Mouse (Mus musculus) adipocyte (in vitro differentiated cells): ENCODE data around the gene Myo1e.
A peak's percentile ranks its signal among the peaks of the same experiment; 100 is the strongest.

Experiments
- DNase-seq: peaks from one replicate; pipeline ENCODE4 v3.0.0-alpha.2; 2016; ENCODE audit warnings: low spot score

The Myo1e gene

DNA sequence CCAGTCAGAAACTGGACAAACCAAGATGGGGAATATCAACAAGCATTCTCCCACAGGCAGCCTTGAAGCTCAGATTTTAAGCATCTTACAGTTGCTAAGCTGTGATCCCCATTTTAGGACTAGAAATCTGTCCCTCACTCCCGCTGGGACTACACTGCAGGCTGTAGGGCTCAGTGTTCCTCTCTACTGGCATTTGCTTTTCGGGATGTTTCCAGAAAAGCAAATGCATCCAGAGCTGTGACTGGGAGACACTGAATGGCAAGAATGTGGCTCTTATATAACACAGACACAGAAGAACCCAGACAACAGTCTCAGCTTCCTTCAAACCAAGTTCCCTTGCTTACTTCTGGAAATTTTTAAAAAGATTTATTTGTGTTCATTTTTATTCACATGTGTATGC lies 158.8 kb downstream of the Myo1e start:
- DNase-seq, result no peak

GRCm38 (mm10) chr9:70366898-70367297 lies 159.7 kb downstream of the Myo1e start:
- DNase-seq, result no peak

DNA sequence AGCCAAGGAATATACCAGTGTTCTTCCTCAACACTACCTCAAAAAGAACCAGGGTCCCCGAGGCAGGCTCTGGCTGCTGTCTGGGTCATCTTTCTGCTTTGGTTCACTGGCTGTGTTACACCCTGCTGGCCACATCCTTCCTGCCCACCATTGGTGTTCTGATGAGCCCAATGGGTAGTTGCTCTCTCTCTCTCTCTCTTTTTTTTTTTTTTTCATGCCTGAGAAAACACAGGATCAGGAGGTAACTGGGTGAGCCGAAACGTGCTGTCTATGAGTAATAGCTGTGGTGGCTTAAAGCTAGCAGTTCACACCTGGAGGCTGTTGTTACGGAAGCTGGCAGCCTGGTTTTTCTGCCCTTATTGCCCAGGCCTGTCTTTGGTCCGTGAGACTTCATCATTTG lies 164.5 kb downstream of the Myo1e start:
- no peak for DNase-seq

- peak; percentile 39 for DNase-seq
Observed at GRCm38 (mm10) chr9:70379502-70380467, 172.6 kb downstream of the Myo1e start.

DNA sequence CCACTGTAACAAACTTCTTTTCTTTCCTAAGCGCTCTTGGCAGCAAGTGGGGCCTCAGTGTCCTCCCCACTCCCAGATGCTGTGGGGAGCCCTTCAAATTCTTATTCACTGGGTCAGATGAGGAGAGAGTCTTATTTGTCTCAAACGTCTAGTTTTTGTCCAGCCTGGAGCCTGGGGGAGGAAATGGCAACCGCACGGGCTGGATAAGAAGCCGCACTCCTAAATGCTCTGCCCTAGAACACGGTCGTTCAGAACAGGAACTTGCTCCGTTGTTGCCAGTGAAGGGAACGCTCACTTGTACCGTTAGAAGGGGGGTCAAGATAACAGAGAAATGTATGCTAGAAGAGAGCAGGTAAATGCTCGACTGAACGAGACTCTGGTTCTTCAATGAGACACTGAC lies 174.9 kb downstream of the Myo1e start:
- no peak for DNase-seq

DNA sequence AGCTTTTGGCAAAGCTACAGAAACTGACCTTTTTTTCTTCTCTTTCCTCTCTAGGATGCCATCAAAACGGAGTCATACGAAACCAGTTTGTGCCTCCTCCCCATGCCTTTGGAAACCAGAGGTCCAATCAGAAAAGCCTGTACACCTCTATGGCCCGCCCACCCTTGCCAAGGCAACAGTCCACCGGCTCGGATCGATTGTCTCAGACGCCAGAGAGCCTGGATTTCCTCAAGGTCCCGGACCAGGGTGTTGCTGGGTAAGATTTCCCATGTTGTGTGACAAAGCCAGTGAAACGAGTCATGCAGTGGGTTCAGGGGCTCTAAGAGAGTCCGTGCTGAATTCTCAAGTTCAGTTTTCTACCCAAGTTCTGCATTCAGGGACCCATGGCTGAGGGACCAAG lies 176.6 kb downstream of the Myo1e start:
- DNase-seq, result no peak

- DNase-seq, result no peak
Observed at GRCm38 (mm10) chr9:70384494-70384893, 177.3 kb downstream of the Myo1e start.

DNA sequence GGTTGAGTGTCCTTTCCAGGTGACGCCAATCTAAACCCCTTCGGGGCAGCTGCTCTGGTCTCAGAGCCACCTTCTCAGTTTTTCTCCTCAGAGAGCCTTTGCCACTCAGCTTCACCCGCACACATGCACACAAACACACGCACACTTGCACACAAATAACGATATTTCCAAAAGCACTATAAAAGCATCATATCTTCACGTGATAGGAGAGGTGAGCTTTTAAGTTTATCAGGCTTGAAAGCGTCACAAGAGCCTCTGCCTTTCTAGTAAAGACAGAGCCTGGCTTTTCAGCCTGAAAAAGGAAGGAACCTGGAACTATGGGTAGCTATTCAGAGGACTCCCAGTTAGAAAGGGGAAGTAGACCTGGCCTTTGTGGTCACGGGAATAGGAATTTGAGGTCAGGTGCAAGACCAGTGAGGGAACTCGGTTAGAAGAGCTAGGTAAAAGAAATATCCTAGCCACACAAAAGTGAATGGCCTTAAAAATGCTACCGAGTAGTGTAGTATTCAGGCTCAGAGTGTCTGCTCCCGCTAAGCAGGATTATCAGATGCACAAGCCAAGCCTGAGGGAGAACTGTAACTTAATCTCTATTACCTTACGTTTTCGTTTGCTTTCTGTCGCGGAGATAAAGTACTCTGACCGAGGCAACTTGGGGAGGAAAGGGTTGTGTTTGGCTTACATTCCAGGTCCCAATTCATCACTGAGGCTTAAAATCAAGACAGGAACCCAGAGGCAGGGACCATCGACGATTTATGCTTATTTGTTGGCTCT lies 178.0 kb downstream of the Myo1e start:
- no peak for DNase-seq

DNA sequence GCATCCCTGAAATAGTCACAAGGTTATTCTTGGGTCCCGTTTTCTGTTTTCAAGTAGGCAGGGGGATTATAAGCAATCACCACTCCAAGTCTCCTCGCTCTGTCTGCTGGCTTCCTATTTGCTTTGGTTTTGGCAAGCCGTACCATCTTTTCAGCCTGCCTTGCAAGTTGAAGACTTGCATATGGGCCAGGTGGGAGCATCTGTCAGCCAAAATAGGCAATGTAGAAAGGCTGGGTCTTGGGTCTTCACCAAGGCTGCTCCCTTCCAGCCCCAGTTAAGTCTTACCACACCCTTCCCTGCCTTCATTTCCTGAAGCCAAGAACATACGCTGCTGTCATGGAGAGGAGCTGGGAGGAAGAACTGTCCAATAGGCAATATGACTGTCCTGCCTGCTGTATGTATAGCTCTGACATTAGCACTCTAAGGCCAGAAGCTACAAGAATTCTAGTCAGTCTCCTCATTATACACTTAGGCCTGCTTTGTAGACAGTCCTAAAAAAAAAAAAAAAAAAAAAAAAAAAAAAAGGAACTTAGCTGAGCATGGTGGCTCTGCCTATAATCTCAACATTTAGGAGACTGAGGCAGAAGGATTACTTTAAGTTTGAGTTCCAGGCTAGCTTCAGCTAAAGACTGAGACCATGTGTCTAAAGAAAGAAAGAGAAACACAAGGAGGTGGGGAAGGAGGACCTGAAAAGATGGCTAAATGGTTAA lies 180.4 kb downstream of the Myo1e start:
- no peak for DNase-seq

- peak; percentile 42 for DNase-seq
Observed at GRCm38 (mm10) chr9:70389548-70389947, 182.4 kb downstream of the Myo1e start.

GRCm38 (mm10) chr9:70391042-70391441 lies 183.9 kb downstream of the Myo1e start:
- DNase-seq, result no peak

GRCm38 (mm10) chr9:70391660-70392562 lies 184.8 kb downstream of the Myo1e start:
- DNase-seq, result no peak

GRCm38 (mm10) chr9:70392563-70392907 lies 185.4 kb downstream of the Myo1e start:
- peak; percentile 90 for DNase-seq

DNA sequence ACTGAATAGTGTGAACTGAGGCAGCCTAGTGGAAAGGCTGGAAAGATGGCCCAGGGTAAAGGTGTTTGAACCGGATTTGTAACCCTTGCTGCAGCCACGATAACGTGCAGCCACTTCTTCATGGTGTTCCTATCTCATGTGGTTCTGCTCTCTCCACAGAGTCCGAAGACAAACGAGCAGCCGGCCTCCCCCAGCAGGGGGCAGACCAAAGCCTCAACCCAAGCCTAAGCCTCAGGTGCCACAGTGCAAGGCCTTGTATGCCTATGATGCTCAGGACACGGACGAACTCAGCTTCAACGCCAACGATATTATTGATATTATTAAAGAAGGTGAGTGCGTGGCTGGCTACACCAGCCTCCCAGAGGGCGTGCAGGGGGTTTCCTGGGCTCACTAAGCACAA lies 188.5 kb downstream of the Myo1e start:
- DNase-seq, result no peak

DNA sequence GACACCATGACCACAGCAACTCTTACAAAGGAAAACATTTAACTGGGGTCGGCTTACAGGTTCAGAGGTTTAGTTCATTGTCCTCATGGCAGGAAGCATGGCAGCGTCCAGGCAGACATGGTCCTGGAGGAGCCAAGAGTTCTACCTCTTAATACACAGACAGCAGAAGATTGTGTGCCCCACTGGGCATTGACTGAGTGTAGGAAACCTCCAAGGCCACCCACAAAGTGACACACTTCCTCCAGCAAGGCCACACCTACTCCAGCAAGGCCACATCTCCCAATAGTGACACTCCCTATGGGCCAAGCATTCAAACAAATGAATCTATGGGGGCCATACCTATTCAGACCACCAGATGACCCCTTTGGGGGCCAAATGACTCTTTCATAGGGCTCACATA lies 188.9 kb downstream of the Myo1e start:
- no peak for DNase-seq

DNA sequence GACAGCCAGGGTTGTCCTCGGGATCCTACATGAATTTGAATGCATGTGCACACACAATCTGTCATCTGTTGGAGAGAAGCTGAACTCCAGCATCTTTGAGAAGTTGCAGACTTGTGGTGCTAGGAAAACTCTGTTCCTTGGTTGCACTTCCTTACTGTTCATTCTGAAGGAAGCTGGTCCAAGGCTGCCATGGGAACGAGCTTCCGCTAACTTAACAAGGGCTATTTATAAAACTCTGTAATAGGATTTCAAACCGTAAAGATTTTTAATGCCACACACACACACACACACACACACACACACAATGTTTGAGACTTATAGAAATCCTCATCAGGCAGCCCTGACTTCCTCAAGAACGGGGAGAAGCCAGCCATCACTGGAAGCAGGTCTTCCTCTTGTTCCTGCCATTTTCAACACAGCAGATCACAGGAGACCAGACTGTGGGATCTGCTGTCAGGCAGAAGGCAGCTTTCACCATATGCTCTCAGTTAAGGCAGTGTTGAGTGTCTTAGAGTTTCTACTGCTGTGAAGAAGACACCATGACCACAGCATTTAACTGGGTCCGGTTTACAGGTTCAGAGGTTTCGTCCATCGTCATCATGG lies 194.9 kb downstream of the Myo1e start:
- no peak for DNase-seq

GRCm38 (mm10) chr9:70406596-70406995 lies 199.4 kb downstream of the Myo1e start:
- no peak for DNase-seq

DNA sequence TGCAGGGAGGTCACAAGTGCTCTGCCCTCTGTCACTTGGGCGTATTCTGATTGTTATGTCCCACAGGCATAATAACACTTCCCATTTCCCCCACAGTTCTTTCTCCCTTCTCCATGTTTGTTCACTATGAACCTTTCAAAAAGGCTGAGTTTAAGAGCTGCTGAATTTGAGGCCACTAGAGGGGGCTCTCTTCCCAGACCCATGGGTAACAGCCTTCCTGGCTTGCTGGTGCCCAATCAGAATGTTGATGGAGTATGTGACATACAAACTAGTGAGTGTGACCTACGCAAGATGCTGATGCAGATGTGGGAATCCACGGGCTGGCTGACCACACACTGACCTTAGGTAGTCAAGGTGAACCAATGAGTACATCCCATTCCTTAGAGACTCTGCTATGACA lies 201.6 kb downstream of the Myo1e start:
- peak; percentile 56 for DNase-seq

DNA sequence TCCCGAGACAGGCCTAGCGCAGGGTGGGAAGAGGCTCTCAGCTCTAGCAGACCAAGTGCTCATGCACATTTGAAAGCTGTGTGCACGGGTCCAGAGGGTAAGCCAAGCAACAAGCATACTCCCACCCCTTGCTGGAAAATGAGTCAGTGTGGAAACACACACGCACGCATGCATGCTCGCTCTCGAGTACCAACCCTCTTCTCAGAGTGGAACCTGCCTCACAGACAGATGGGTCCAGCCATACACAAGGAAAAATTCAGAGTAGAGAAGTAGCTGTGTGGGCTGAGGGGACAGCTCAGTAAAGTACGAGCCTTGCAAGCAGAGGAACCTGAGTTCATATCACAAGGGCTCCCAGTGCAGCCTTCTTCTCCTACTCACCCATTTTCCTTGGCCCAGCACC lies 202.6 kb downstream of the Myo1e start:
- DNase-seq, result no peak

- DNase-seq, result no peak
Observed at GRCm38 (mm10) chr9:70410668-70411067, 203.5 kb downstream of the Myo1e start.

DNA sequence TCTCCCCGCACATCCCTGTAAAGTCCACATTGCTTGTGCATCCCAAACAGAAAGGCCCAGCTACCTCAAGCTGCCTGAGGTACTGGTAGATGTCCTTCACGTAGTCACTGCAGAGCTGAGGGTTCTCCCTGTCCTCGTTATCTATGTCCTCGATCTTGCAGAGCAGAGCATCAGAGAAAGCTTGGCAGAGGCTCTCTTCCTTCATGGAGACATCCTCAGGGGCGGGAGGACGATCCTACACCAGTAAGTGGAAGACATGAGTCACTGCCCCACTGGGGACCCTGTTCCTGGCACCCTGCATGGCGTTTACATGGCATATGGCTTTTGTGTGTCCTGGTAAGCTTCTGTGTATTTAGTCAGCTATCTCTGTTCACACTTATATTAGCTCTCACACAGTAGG lies 205.9 kb downstream of the Myo1e start:
- DNase-seq, result no peak
